Mouse (Mus musculus) erythroblast, embryonic 14.5 days (primary cell): ENCODE data around the gene Zfp800.

Experiments
- GATA1 ChIP-seq: IDR thresholded peaks from 2 replicates; pipeline ENCODE4 v1.6.1; 2012; ENCODE audit warnings: low read length, inconsistent platforms, mixed read lengths
- TAL1 ChIP-seq: IDR thresholded peaks from 3 replicates; pipeline ENCODE4 v1.6.1; 2012; ENCODE audit warnings: low read length, inconsistent platforms, mixed read lengths

DNA sequence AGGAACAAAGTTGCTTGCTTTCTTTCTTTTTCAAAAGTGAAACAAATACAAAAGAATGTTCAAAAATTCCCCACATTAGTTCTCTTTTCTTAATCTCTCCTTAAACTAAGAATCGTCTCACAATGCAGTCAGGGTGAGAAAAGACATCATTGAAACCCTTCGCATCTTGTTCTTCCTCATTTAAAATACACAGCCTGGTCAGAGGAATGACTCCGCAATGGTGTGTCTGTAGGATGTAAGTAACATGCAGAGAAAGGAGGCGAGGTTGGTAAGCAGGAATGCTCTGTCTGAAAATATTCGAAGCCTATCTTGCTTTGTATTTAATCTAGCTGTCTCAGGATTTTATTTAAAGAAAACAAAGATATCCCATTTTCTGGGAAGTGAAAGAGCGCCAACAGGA lies 105.0 kb downstream of the Zfp800 start:
- TF ChIP-seq TAL1 = no peak
- TF ChIP-seq GATA1 = no peak
